Mouse (Mus musculus): ENCODE data around the gene Ispd. TPM values are rescaled to one million over a fixed set of nuclear protein-coding genes. Genes with fewer than 3 reads are reported as not detected.

Ispd gene
- total RNA-seq (2023), result under 1 TPM in 1 of 2 experiments, not detected in 1; 0.52 TPM

GRCm38 (mm10) chr12:36381441-36382340 lies at the start of gene Ispd, which contains the start of gene D630036H23Rik:
Ispd (plus strand) TSS chr12:36381450.
D630036H23Rik (minus strand) TSS chr12:36382181.

Other genes starting within 250 kb of the Ispd start
- gene Ankmy2, start 224.3 kb upstream of the Ispd start, total RNA-seq (2023), result 10 to 100 TPM; 34.4 to 40.8 TPM
- gene Bzw2, start 223.4 kb upstream of the Ispd start, total RNA-seq (2023), result 100 to 1,000 TPM; 156 to 170 TPM
- not detected for gene Lrrc72, start 128.1 kb upstream of the Ispd start, total RNA-seq (2023)
- gene Sostdc1, start 67.3 kb upstream of the Ispd start, total RNA-seq (2023), result under 1 TPM in 1 of 2 experiments, not detected in 1; 0.29 TPM
- not detected for gene D630036H23Rik, start 731 bp downstream of the Ispd start, total RNA-seq (2023)